Mouse (Mus musculus): ENCODE measurements around the gene Itm2b. TPM values are rescaled to one million over a fixed set of nuclear protein-coding genes. Genes with fewer than 3 reads are reported as not detected.

The Itm2b gene
- total RNA-seq, 4 experiments from 2014 or later, result 726 to 856 (median 801) TPM

- DNase-seq (ENCODE audit: low spot score in 2 of 2), result no peak
Measured at GRCm38 (mm10) chr14:73395750-73396149, 10.7 kb upstream of the Itm2b start.

DNA sequence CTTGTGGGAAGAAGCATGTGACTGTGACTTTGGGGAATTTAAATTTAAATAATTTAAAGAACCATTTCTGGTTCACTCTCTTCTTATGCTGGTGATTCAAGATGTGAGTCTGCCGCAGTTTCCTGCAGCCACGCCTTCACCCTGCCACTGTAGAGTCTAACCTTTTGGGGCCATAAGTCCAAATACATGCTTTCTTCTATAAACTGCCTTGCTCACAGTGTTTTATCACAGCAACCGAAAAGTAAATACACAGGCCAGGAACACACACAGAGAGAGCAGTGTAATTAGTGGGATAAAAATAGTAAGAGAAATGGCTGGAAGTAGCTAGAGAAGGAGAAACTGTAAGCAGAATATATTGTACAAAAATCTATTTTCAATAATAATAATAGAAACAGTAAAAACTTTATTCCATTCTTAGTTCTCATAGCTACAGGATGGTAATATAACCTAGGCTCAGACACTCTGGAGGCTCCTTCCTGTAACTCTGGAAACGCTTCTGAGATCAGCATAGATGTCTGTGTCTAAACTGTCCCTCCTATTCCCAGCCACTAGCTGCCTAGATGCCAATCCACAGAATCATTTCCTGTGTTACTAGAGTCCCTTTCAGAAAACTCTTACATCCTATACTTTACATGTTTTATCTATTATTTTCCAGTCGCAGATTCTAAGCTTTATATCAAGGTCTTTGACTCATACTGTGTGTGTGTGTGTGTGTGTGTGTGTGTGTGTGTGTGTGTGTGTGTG is 9.3 kb upstream of the Itm2b start:
- no peak for DNase-seq (ENCODE audit: low spot score in 2 of 2)

- DNase-seq (ENCODE audit: low spot score in 2 of 2), result no peak
Measured at GRCm38 (mm10) chr14:73391457-73391856, 6.4 kb upstream of the Itm2b start.

- DNase-seq (ENCODE audit: low spot score in 2 of 2), result no peak
Measured at GRCm38 (mm10) chr14:73390196-73390595, 5.1 kb upstream of the Itm2b start.

DNA sequence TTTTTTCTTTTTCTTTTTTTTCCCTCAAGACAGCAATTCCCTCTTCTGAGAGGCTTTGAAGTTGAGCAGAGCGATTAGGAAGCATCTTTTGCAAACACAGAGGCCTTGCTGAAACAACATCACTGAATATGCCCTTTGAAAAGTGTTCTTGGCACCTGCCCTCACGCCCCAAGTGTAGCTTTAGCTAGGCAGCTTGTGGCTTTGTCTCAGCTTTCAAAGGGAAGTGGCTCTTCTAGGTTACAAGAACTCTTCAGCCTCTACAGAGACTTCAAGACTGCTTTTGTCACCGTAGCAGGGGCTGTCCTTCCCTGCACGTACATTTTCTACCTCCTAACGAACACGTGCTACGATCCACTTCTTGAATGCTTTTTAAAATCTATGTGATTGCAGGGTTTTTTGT is 4.0 kb upstream of the Itm2b start:
- no peak for DNase-seq (ENCODE audit: low spot score in 2 of 2)

DNA sequence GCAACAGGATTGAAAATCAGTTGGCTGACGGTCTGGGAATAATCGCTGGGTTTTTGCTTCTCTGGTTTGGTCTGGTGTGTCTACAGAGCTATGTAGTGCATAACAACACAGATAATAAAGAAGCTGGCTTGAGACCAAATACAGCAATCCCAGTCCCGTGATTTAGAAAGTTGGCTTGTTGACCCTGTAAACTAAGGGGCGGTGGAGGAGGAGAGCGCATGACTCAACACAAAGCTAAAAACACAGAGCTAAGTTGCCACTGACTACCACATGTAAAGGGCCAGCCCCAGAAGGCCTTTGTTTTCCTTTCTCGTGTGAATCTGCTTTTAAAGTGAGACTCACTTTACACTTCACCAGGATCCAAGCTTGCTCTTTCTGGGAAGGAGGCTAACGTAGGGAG is 3.5 kb upstream of the Itm2b start:
- DNase-seq (ENCODE audit: low spot score in 2 of 2), result no peak

GRCm38 (mm10) chr14:73386493-73386892 is 1.4 kb upstream of the Itm2b start:
- DNase-seq (ENCODE audit: low spot score in 2 of 2), result no peak

- DNase-seq (ENCODE audit: low spot score in 2 of 2), result no peak
Measured at GRCm38 (mm10) chr14:73385720-73386374, 758 bp upstream of the Itm2b start.

GRCm38 (mm10) chr14:73384546-73384912 is 560 bp downstream of the Itm2b start:
- peak in 1 of 2 experiments; percentile 46 for DNase-seq (ENCODE audit: low spot score in 2 of 2)

DNA sequence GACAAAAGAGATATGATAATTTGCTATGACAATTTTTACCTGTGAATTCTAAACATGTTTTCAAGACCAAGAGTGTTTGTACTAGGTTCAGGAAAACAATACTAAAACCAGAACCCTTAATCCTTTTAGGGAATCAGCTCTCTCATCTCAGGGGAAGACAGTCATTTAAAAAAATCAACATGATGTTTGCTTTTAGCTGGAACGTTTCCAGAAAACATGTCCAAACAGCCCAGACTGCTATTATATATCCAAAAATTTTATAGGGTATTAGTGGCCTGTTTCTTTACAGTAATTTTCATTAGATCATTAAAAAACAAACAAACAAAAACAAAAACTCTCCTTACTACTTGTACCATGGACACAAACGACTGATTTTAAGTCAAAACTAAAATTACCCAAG is 1.3 kb downstream of the Itm2b start:
- DNase-seq (ENCODE audit: low spot score in 2 of 2), result no peak

- DNase-seq (ENCODE audit: low spot score in 2 of 2), result peak; percentile 80 to 81
Measured at GRCm38 (mm10) chr14:73382699-73383098, 2.4 kb downstream of the Itm2b start.

- no peak for DNase-seq (ENCODE audit: low spot score in 2 of 2)
Measured at GRCm38 (mm10) chr14:73381559-73381958, 3.5 kb downstream of the Itm2b start.

- no peak for DNase-seq (ENCODE audit: low spot score in 2 of 2)
Measured at GRCm38 (mm10) chr14:73377804-73378203, 7.3 kb downstream of the Itm2b start.

DNA sequence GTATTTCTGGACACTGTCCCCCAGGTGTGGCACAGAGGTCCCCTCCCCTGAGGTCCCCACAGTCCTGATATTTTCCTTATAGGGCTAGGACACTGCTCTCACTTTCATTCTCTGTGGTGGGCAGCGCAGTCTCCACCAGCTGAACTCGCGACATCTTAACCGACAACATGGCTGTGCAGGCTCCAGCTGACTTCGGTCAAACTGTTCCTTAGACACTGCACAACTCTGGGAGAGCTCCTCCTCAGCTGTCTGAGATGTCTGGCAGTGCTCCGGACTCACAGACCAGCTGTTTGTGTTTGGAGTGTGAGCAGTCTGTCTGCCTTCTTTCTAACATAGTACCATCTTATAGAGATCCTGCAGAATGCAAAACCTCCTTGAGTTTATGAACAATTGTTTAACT is 8.2 kb downstream of the Itm2b start:
- DNase-seq (ENCODE audit: low spot score in 2 of 2), result no peak

GRCm38 (mm10) chr14:73375903-73376302 is 9.2 kb downstream of the Itm2b start:
- no peak for DNase-seq (ENCODE audit: low spot score in 2 of 2)

DNA sequence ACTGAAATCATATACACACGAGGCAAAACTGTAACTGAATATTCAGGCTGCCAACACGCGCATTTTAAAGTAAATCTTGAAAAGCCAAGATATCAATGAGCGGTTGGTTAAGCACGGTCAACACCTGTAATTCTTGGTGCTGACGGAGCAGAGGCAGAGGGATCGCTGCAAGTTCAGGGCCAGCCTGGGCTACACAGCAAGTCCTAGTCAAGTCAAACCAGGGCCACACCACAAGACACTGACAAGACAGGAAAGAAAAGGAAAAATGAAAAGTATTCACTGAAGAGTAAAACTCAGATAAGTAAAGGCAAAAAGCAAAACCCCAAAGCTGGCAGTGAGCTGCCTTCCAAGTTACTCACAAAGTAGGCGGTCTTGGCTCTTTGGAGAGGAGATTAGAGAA is 9.6 kb downstream of the Itm2b start:
- no peak for DNase-seq (ENCODE audit: low spot score in 2 of 2)

DNA sequence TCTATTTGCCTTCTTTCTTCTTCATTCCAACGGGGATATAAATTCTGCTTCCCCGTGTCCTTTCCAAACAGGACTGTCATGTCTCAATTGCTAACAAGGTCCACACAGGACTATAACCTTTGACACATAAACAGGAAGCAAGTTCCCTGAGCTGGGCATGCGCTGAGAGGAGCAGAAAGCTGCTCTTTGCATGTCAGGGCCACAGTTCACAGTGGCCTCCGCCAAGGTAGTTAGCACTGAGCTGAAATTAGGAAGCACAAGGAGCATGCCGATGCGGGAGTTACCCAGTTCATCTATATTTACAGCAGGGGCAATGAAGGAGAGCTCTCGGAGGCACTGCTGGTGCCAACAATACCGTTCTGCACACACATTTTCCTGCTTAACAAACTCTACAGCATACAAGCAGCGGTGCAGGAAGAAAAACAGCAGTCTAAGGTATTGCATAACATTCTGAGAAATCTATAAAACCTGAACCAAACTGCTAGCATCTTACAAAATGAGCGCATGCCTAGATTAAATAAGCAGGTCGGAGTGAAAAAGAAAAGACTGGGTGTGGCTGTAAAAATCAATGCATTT is 10.7 kb downstream of the Itm2b start:
- no peak for DNase-seq (ENCODE audit: low spot score in 2 of 2)

- DNase-seq (ENCODE audit: low spot score in 2 of 2), result no peak
Measured at GRCm38 (mm10) chr14:73373606-73374005, 11.5 kb downstream of the Itm2b start.

GRCm38 (mm10) chr14:73372990-73373389 is 12.1 kb downstream of the Itm2b start:
- no peak for DNase-seq (ENCODE audit: low spot score in 2 of 2)

DNA sequence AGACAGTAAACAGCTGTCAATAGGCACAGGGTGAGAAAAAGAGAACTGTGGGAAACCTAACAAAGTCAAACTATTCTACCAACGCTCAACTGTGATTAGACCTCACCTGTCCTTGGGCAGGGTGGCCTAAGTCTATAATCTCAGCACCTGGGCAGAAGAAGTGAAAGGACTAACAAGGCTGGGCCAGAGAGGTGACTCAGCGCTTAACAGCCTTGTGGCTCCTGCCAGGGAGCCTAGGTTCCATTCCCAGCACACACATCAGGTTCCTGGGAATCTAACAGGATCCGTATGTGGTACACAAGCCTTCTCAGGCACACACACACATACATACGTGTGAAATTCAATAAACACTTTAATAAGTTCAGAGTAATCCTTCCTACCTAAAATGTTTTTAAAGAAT is 13.5 kb downstream of the Itm2b start:
- DNase-seq (ENCODE audit: low spot score in 2 of 2), result no peak

- DNase-seq (ENCODE audit: low spot score in 2 of 2), result no peak
Measured at GRCm38 (mm10) chr14:73370695-73371372, 14.3 kb downstream of the Itm2b start.

DNA sequence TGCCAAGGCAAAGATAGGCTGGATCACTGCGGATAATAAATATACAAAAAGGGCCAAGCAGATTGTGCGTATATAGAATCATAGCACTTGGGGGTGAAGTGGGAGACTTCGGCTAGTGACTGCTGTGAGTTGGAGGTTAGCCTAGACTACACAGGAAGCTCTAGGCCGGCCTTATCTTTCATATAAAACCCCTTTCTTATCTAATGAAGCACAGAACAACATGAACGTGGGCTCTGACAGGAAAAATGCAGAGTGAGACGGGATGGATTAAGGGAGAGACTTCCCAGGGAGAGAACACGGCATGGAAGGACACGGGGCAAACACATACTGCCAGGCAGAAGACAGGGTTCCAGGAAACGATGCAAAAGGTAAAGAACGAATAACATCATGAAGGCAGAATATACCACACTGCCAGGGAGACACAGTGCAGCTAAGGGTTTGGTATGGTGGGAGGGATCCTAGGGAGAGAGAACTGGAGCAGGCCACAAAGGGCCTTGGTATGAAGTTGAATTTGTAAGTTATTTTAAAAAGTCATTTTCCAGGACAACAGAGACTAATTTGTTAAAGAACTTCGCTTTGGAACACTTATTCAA is 14.9 kb downstream of the Itm2b start:
- no peak for DNase-seq (ENCODE audit: low spot score in 2 of 2)

All from left cerebral cortex, adult 8-10 months (tissue).